Mouse (Mus musculus) brain, embryonic 14.5 days (tissue): ENCODE data around the gene Ddit4.

Source experiments
- CTCF ChIP-seq: fragments of 200-500 bp; IDR thresholded peaks from 2 replicates; pipeline ENCODE4 v1.5.1; 2012; ENCODE audit warnings: inconsistent platforms, mild to moderate bottlenecking, moderate library complexity, borderline replicate concordance; ENCODE audit not compliant: insufficient read depth, insufficient read length; ENCODE audit errors: extremely low read depth
- POLR2A ChIP-seq: fragments of 200-500 bp; IDR thresholded peaks from 2 replicates; pipeline ENCODE4 v1.6.1; 2012; ENCODE audit warnings: mild to moderate bottlenecking, inconsistent platforms, borderline replicate concordance; ENCODE audit not compliant: poor library complexity, insufficient read depth, insufficient read length, severe bottlenecking; ENCODE audit errors: extremely low read depth

DNA sequence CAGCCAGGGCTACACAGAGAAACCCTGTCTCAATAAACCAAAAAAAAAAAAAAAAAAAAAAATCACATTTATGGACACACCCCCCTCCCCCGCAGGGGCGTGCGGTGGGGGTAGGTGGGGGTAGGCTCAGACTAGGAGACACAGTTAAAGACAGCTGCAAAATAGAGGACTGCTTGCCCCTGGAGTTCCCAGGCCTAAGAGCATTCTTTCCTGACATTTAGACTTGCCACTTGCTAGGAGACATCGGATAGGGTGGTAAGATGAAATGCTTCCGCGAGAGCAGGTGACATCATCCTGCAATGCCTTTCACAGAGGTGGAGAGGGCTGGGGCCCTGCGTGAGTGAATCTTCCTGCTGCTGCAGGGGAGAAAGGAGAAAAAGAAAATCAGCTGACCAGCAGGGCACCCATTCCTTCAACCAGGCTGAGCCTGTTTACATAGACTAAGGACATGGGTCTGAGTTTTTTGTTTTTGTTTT is 2.0 kb upstream of the Ddit4 start:
- no peak for TF ChIP-seq POLR2A
- TF ChIP-seq CTCF: no peak
